In genomic region chr17:26572265-26572664, GRCm38 (mm10) we compare ENCODE assay signal across 19 mouse cellular contexts. TPM values are rescaled to one million over a fixed set of nuclear protein-coding genes. Genes with fewer than 3 reads are reported as not detected.
DNase-seq lines count a peak whose midpoint lies in the region; ATAC-seq and TF ChIP-seq lines count a peak whose summit lies in the region.
"Had no signal": no experiment of that assay in that cellular context is flagged by ENCODE, and none has a peak within 500 bp of the region (broad histone marks: within the 10 kb centered on the region; RNA-seq: fewer than 3 reads in every experiment).

No protein-coding gene starts in this region.

- intact Hi-C loops in gastrocnemius, adult 2 months (cut with DNase I), result no loop called here

- DNase-seq in gastrocnemius, adult 2 months, result no peak
- DNase-seq in gastrocnemius, adult 8-10 months (ENCODE audit: low spot score in 2 of 2), result no peak
- peak; percentile 36 for DNase-seq in 3T3-L1 (ENCODE audit: low read depth, low spot score)
- DNase-seq in natural killer cell, adult 2 months (ENCODE audit: low spot score in 2 of 2), result peak; percentile 76 to 86
- DNase-seq in forebrain, embryonic 10.5 days (ENCODE audit: extremely low spot score, low spot score), result no peak
- no peak for DNase-seq in kidney, adult 18-20 months
- DNase-seq: cerebellum, adult 9-11 months; embryo, embryonic 11 days; gastrocnemius, postnatal 14 days; heart, postnatal 36 days; kidney, adult 9 months; lung, embryonic 14.5 days; retina, postnatal 1 day had no signal

- no peak for TF ChIP-seq CTCF in gastrocnemius, adult 2 months (IDR thresholded peaks at IDR 0.05)
- TF ChIP-seq CTCF in bone marrow macrophage, adult 2 months (IDR thresholded peaks at IDR 0.05; ENCODE audit: low read depth, low read length), result no peak

- H3K27me3 ChIP-seq in forebrain, embryonic 10.5 days (ENCODE audit: poor library complexity, severe bottlenecking), result no peaks in the 10 kb centered on the region
- H3K27me3 ChIP-seq: embryonic facial prominence, embryonic 15.5 days; Patski had no signal

- no peak overlapping the region for H3K4me3 ChIP-seq in gastrocnemius, adult 2 months
- no peak overlapping the region for H3K4me3 ChIP-seq in bone marrow macrophage, adult 2 months (ENCODE audit: insufficient read depth, low read length)
- no peak overlapping the region for H3K4me3 ChIP-seq in forebrain, embryonic 10.5 days
- H3K4me3 ChIP-seq: embryonic facial prominence, embryonic 15.5 days; midbrain, embryonic 10.5 days had no signal

- 94% methylated on average over 11 of the region's 11 CpGs for WGBS in forebrain, embryonic 10.5 days

- H3K27ac ChIP-seq in gastrocnemius, adult 2 months, result peak overlapping the region; percentile 36
- H3K27ac ChIP-seq in bone marrow macrophage, adult 2 months (ENCODE audit: insufficient read depth, low read depth, low read length), result 0 out of 2 replicates have a peak overlapping the region, but pooled peaks have one; percentile 60
- H3K27ac ChIP-seq in forebrain, embryonic 10.5 days, result no peak overlapping the region
- H3K27ac ChIP-seq: embryonic facial prominence, embryonic 15.5 days; midbrain, embryonic 10.5 days had no signal

- peaks cover 87% of the 10 kb centered on the region for H3K36me3 ChIP-seq in forebrain, embryonic 10.5 days (replicated peaks)

- no peak for TF ChIP-seq POLR2A in bone marrow macrophage, adult 2 months (IDR thresholded peaks at IDR 0.05; ENCODE audit: borderline replicate concordance, low read depth, low read length)

- ATAC-seq in megakaryocyte progenitor cell, adult 5-6 weeks (replicated peaks; ENCODE audit: poor library complexity), result no peak
- ATAC-seq: hindbrain, embryonic 16.5 days had no signal

- peaks cover 48% of the 10 kb centered on the region for H3K4me1 ChIP-seq in bone marrow macrophage, adult 2 months (ENCODE audit: control insufficient read depth, insufficient read depth, low read length)
- peaks cover 15% of the 10 kb centered on the region; the same call in 1 of the 2 replicates for H3K4me1 ChIP-seq in forebrain, embryonic 10.5 days
- H3K4me1 ChIP-seq: midbrain, embryonic 10.5 days had no signal

- no peaks in the 10 kb centered on the region; the same call in 1 of the 2 replicates for H3K9me3 ChIP-seq in forebrain, embryonic 10.5 days
- H3K9me3 ChIP-seq: embryonic facial prominence, embryonic 15.5 days had no signal

RNA-seq across cellular contexts. Expression of gene Dusp1, which starts 10.3 kb away (rescaled TPM):
- total RNA-seq in gastrocnemius, adult 2 months (2021), result 10 to 100 TPM; 73.0 to 89.6 TPM
- 10 to 100 TPM; 49.6 to 99.2 (median 59.4) TPM for total RNA-seq in gastrocnemius, adult 8-10 months (2022)
- polyA plus RNA-seq in bone marrow macrophage, adult 2 months (2012; ENCODE audit: insufficient read depth, insufficient read length, missing spikeins), result 25.8 and 32.2 TPM in 2 replicates
- total RNA-seq in megakaryocyte progenitor cell, adult 5-6 weeks (2015), result 89.7 and 162 TPM in 2 replicates
- total RNA-seq in megakaryocyte progenitor cell, adult 5-6 weeks (2017), result 16.1 and 29.6 TPM in 2 replicates
- 22.0 and 24.4 TPM in 2 replicates for polyA plus RNA-seq in forebrain, embryonic 10.5 days (2016; fragmentation: Nextera tagmentation; extraction: Ambion mirVana)

RNA-seq across cellular contexts. Expression of gene Ergic1, which starts 11.0 kb away (rescaled TPM):
- 10 to 100 TPM; 40.3 to 60.3 TPM for total RNA-seq in gastrocnemius, adult 2 months (2021)
- 10 to 100 TPM; 42.1 to 62.2 (median 50.9) TPM for total RNA-seq in gastrocnemius, adult 8-10 months (2022)
- 30.6 and 37.2 TPM in 2 replicates for polyA plus RNA-seq in bone marrow macrophage, adult 2 months (2012; ENCODE audit: insufficient read depth, insufficient read length, missing spikeins)
- 99.7 and 123 TPM in 2 replicates for total RNA-seq in megakaryocyte progenitor cell, adult 5-6 weeks (2015)
- total RNA-seq in megakaryocyte progenitor cell, adult 5-6 weeks (2017), result 42.2 and 48.3 TPM in 2 replicates
- 116 and 127 TPM in 2 replicates for polyA plus RNA-seq in forebrain, embryonic 10.5 days (2016; fragmentation: Nextera tagmentation; extraction: Ambion mirVana)

Comparison
In these comparisons a context has a peak if more than half of its experiments do, and no peak if none do; other contexts are left out.
1. DNase-seq: peak in 3T3-L1 (single experiment) and natural killer cell, adult 2 months (2 of 2); none in gastrocnemius, adult 2 months (single experiment), gastrocnemius, adult 8-10 months (0 of 2), forebrain, embryonic 10.5 days (single experiment) and kidney, adult 18-20 months (single experiment).